Mouse (Mus musculus) kidney, adult 2 months (tissue): ENCODE measurements at regions not wholly inside any gene's neighbourhood (a gene's known extent, or its start where the extent isn't known, plus 50 kb on each side); places are given as distances from the start of the nearest gene placed in this dataset.

Experiments used
- CTCF ChIP-seq: fragments of 200-500 bp; conservative IDR thresholded peaks from 2 replicates; pipeline ENCODE4 v1.5.1; 2011; ENCODE audit warnings: low read depth, mild to moderate bottlenecking, control low read depth, low read length, moderate library complexity, mixed read lengths; ENCODE audit not compliant: insufficient read depth, insufficient read length
- POLR2A ChIP-seq: fragments of 200-500 bp; IDR thresholded peaks from one replicate; pipeline ENCODE4 v1.6.1; 2011; ENCODE audit warnings: low read depth, low read length, control low read depth

DNA sequence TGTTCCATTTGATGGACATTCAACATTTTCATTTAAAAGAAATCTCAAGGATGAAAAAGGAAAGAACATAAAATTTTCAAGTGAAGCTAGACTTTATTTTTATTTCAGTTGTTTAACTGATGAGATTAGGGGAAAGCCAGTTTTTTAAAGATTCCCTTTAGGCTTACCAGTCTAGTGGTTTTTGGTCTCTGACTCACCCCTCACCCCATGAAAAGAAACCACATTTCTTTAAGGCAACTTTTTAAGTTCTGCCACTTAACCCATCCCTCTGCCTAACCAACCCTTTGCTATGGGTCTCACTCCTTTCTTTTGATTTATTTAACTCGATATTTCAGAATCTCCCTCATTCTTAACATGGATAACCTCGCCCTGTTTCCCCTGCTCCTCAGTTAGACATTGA is 388.1 kb upstream of the Mef2c start:
- TF ChIP-seq POLR2A (no peak), CTCF (no peak)
